Mouse (Mus musculus) megakaryocyte, embryonic 14.5 days (primary cell): ENCODE measurements around the gene Bloc1s5. TPM values are rescaled to one million over a fixed set of nuclear protein-coding genes. Genes with fewer than 3 reads are reported as not detected.

ENCODE experiments used
- H3K27me3 ChIP-seq: replicated peaks from 2 replicates; pipeline ENCODE3; 2012; ENCODE audit warnings: inconsistent platforms
- H3K36me3 ChIP-seq: replicated peaks from 2 replicates; pipeline ENCODE3; 2012; ENCODE audit warnings: low read length, inconsistent platforms, mixed read lengths
- H3K4me1 ChIP-seq: 2 replicates; pipeline ENCODE4 v1.6.1; 2012; ENCODE audit warnings: inconsistent platforms
- H3K4me3 ChIP-seq: replicated peaks from 2 replicates; pipeline ENCODE3; 2012; ENCODE audit warnings: moderate library complexity, mild to moderate bottlenecking, inconsistent platforms
- H3K9me3 ChIP-seq: 2 replicates; pipeline ENCODE4 v1.6.1; 2012; ENCODE audit warnings: inconsistent platforms
- FLI1 ChIP-seq: IDR thresholded peaks from 2 replicates; pipeline ENCODE4 v1.6.1; 2012; ENCODE audit warnings: low read length, inconsistent platforms, mixed read lengths
- GATA1 ChIP-seq: IDR thresholded peaks from 3 replicates; pipeline ENCODE4 v1.6.1; 2012; ENCODE audit warnings: mixed read lengths, low read length, inconsistent platforms, borderline replicate concordance
- polyA plus RNA-seq: library from polyadenylated mRNA; stranded (reverse); fragments of >175 nt; gene quantifications from 2 replicates; pipeline ENCODE4 v1.2.3, GENCODE M21; 2012; ENCODE audit warnings: low replicate concordance; ENCODE audit not compliant: insufficient read depth

Gene Bloc1s5
- polyA plus RNA-seq, 1 experiment, result 6.2 TPM

DNA sequence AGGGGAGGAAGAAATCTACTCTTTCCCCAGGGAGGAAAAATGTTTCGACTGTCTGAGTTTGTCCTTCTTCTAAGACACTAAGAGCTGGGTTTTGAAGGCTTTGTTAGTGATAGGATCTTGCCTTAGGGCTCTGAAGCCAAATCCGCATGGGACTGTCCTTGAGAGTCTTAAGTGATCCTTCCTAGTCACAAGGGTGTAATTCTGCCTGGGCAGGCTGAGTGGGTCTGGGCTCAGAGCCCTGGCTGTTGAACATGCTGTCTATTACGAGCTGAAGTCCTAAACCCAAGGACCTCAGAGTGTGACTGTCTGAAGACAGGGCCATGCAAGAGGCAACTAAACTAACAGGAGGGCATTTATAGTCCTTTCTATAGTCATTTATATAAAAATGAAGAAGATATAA, 89.4 kb downstream of the Bloc1s5 start:
- TF ChIP-seq GATA1 (no peak), FLI1 (no peak)
- Histone ChIP-seq H3K4me3 (no peak overlapping the region), H3K36me3 (no peaks in the 10 kb centered on the region), H3K27me3 (peaks cover 8% of the 10 kb centered on the region), H3K9me3 (peaks cover 12% of the 10 kb centered on the region), H3K4me1 (no peaks in the 10 kb centered on the region)

- no peaks in the 10 kb centered on the region for H3K4me1 ChIP-seq
- H3K36me3 ChIP-seq, result no peaks in the 10 kb centered on the region
- TF ChIP-seq GATA1 (no peak), FLI1 (no peak)
These were observed 90.0 kb downstream of the Bloc1s5 start for GRCm38 (mm10) chr13:38544769-38545445.

GRCm38 (mm10) chr13:38543455-38544125, 91.3 kb downstream of the Bloc1s5 start:
- peaks cover 8% of the 10 kb centered on the region; the same call in 1 of the 2 replicates for H3K9me3 ChIP-seq
- H3K27me3 ChIP-seq, result peaks cover 13% of the 10 kb centered on the region
- no peaks in the 10 kb centered on the region for H3K4me1 ChIP-seq
- H3K36me3 ChIP-seq, result no peaks in the 10 kb centered on the region
- H3K4me3 ChIP-seq, result no peak overlapping the region
- TF ChIP-seq GATA1 (no peak), FLI1 (no peak)

More at GRCm38 (mm10) chr13:38544769-38545445, 90.0 kb downstream of the Bloc1s5 start:
- Histone ChIP-seq H3K27me3 (peaks cover 8% of the 10 kb centered on the region), H3K4me3 (no peak overlapping the region), H3K9me3 (peaks cover 12% of the 10 kb centered on the region)

Other genes with a start within 250 kb of the Bloc1s5 start
- gene Txndc5, start 106.3 kb downstream of the Bloc1s5 start, polyA plus RNA-seq, result 29.2 and 83.2 TPM in 2 replicates
- 20.7 TPM in 1 of 2 replicates, not detected in the other for gene Eef1e1, start 23.9 kb upstream of the Bloc1s5 start, polyA plus RNA-seq